Comparison of ENCODE assay signal across 26 mouse cellular contexts in the genomic region with DNA sequence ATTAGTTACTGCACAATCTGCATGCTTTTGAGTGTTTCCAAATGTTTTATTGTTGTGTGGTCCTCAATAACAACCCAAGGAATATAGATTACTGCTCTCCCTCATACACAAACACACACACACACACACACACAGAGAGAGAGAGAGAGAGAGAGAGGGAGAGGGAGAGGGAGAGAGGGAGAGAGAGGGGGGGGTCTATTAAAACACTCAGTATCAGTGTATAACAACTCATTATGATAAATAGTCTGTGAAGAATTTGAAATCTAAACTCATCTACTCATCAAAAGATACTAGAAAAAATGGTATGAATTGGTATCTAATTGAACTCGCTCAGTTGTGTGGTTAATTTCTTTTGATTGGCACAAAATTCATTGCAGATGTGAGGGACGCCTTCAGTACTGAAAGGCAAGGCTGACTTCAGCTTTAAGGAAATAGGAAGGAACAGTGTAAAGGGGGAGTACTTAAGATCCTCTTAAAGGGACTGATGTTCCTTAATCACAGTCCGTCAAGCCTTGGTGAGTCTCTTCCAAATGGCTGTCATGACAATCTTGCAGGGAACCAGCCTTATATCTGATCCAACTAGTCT.
DNase-seq lines count a peak whose midpoint lies in the region; ATAC-seq and TF ChIP-seq lines count a peak whose summit lies in the region.
"Had no signal": no experiment of that assay in that cellular context is flagged by ENCODE, and none has a peak within 500 bp of the region (broad histone marks: within the 10 kb centered on the region; RNA-seq: fewer than 3 reads in every experiment).

No protein-coding gene starts in this region.

- no peak overlapping the region for H3K4me2 ChIP-seq in embryonic facial prominence, embryonic 11.5 days (ENCODE audit: low read depth, low read length)
- no peak overlapping the region for H3K4me2 ChIP-seq in forebrain, embryonic 14.5 days (ENCODE audit: low read length)
- H3K4me2 ChIP-seq in forebrain, embryonic 11.5 days (ENCODE audit: low read depth, low read length, severe bottlenecking) = no peak overlapping the region
- H3K4me2 ChIP-seq in forebrain, postnatal 0 days (ENCODE audit: low read depth) = no peak overlapping the region
- H3K4me2 ChIP-seq: embryonic facial prominence, embryonic 13.5 days; embryonic facial prominence, embryonic 15.5 days had no signal

- no peaks in the 10 kb centered on the region for H3K27me3 ChIP-seq in embryonic facial prominence, embryonic 11.5 days (ENCODE audit: control insufficient read depth, insufficient read depth, low read length)
- no peaks in the 10 kb centered on the region for H3K27me3 ChIP-seq in embryonic facial prominence, embryonic 10.5 days (replicated peaks; ENCODE audit: low read depth, poor library complexity, severe bottlenecking)
- no peaks in the 10 kb centered on the region for H3K27me3 ChIP-seq in forebrain, embryonic 14.5 days (replicated peaks; ENCODE audit: control insufficient read depth, insufficient read depth, low read length)
- H3K27me3 ChIP-seq in forebrain, embryonic 11.5 days (ENCODE audit: control insufficient read depth, insufficient read depth, low read length) = no peaks in the 10 kb centered on the region
- H3K27me3 ChIP-seq in forebrain, postnatal 0 days (ENCODE audit: insufficient read depth, low read length) = no peaks in the 10 kb centered on the region
- H3K27me3 ChIP-seq: CH12.LX; embryonic facial prominence, embryonic 15.5 days; Patski had no signal

- no peak for ATAC-seq in embryonic facial prominence, embryonic 11.5 days (replicated peaks; ENCODE audit: insufficient number of reproducible peaks, low FRiP score, low TSS enrichment, low read depth)
- ATAC-seq in forebrain, embryonic 14.5 days = peak; percentile 65
- no peak for ATAC-seq in forebrain, embryonic 11.5 days (replicated peaks; ENCODE audit: low FRiP score)
- ATAC-seq in forebrain, postnatal 0 days = peak; percentile 82
- ATAC-seq: activated CD4-positive, CD25-positive, alpha-beta regulatory T cell, adult 4 months; CD4-positive, CD25-positive, alpha-beta regulatory T cell, adult 4 months; Patski had no signal

- H3K4me1 ChIP-seq in embryonic facial prominence, embryonic 11.5 days (ENCODE audit: control insufficient read depth, insufficient read depth, low read length) = no peaks in the 10 kb centered on the region
- peaks cover 8% of the 10 kb centered on the region; the same call in 1 of the 2 replicates for H3K4me1 ChIP-seq in embryonic facial prominence, embryonic 10.5 days
- H3K4me1 ChIP-seq in forebrain, embryonic 14.5 days (ENCODE audit: control insufficient read depth, insufficient read depth, low read length) = no peaks in the 10 kb centered on the region
- no peaks in the 10 kb centered on the region for H3K4me1 ChIP-seq in forebrain, embryonic 11.5 days (replicated peaks; ENCODE audit: control insufficient read depth, insufficient read depth, low read length)
- H3K4me1 ChIP-seq in forebrain, postnatal 0 days (ENCODE audit: insufficient read depth) = no peaks in the 10 kb centered on the region
- H3K4me1 ChIP-seq: embryonic facial prominence, embryonic 13.5 days; embryonic facial prominence, embryonic 15.5 days had no signal

- TF ChIP-seq POLR2A in brain, embryonic 14.5 days (IDR thresholded peaks at IDR 0.05; ENCODE audit: borderline replicate concordance, extremely low read depth, insufficient read depth, insufficient read length, poor library complexity, severe bottlenecking) = no peak

- peak; percentile 33 for DNase-seq in embryonic facial prominence, embryonic 11.5 days (ENCODE audit: low spot score)
- no peak for DNase-seq in embryonic facial prominence, embryonic 10.5 days (ENCODE audit: low spot score)
- peak; percentile 47 for DNase-seq in forebrain, embryonic 14.5 days (ENCODE audit: low spot score)
- DNase-seq in forebrain, embryonic 11.5 days (ENCODE audit: low spot score) = no peak
- peak; percentile 58 for DNase-seq in brain, embryonic 14.5 days (ENCODE audit: low read depth)
- DNase-seq in forebrain, postnatal 0 days = peak; percentile 7
- DNase-seq in layer of hippocampus, postnatal 10 days (ENCODE audit: low spot score in 2 of 2) = no peak
- DNase-seq: adrenal gland, adult 8-10 months; adrenal gland, postnatal 14 days; adrenal gland, postnatal 36 days; B cell, adult 2 months; cerebellum, adult 11 months; cerebellum, adult 18-20 months; cerebellum, adult 8-10 months; cerebellum, adult 9-11 months; cerebellum, postnatal 14 days; cerebellum, postnatal 36 days; embryo, embryonic 11 days had no signal

- 42% methylated on average over 3 of the region's 3 CpGs for WGBS in embryonic facial prominence, embryonic 11.5 days
- WGBS in embryonic facial prominence, embryonic 10.5 days = 49% methylated on average over 3 of the region's 3 CpGs
- WGBS in forebrain, embryonic 14.5 days = 72% methylated on average over 3 of the region's 3 CpGs
- 75% methylated on average over 3 of the region's 3 CpGs for WGBS in forebrain, embryonic 11.5 days
- WGBS in forebrain, postnatal 0 days = 74% methylated on average over 3 of the region's 3 CpGs

- no peaks in the 10 kb centered on the region for H3K9me3 ChIP-seq in embryonic facial prominence, embryonic 11.5 days (replicated peaks; ENCODE audit: control insufficient read depth, low read length)
- no peaks in the 10 kb centered on the region for H3K9me3 ChIP-seq in embryonic facial prominence, embryonic 10.5 days
- H3K9me3 ChIP-seq in forebrain, embryonic 14.5 days (replicated peaks; ENCODE audit: control insufficient read depth, low read length) = no peaks in the 10 kb centered on the region
- H3K9me3 ChIP-seq in forebrain, embryonic 11.5 days (ENCODE audit: control insufficient read depth, low read length) = no peaks in the 10 kb centered on the region
- no peaks in the 10 kb centered on the region for H3K9me3 ChIP-seq in forebrain, postnatal 0 days (ENCODE audit: low read length)
- H3K9me3 ChIP-seq: embryonic facial prominence, embryonic 13.5 days; embryonic facial prominence, embryonic 15.5 days; G1E had no signal

- H3K4me3 ChIP-seq in embryonic facial prominence, embryonic 11.5 days (ENCODE audit: low read depth, low read length) = no peak overlapping the region
- H3K4me3 ChIP-seq in embryonic facial prominence, embryonic 10.5 days = no peak overlapping the region
- H3K4me3 ChIP-seq in forebrain, embryonic 14.5 days (ENCODE audit: low read depth, low read length) = no peak overlapping the region
- H3K4me3 ChIP-seq in forebrain, embryonic 11.5 days (ENCODE audit: low read depth, low read length) = no peak overlapping the region
- H3K4me3 ChIP-seq in forebrain, postnatal 0 days (ENCODE audit: low read depth, low read length) = no peak overlapping the region
- H3K4me3 ChIP-seq: embryonic facial prominence, embryonic 13.5 days; embryonic facial prominence, embryonic 15.5 days; erythroblast, embryonic 14.5 days had no signal

- H3K9ac ChIP-seq in embryonic facial prominence, embryonic 11.5 days (replicated peaks; ENCODE audit: low read length) = no peak overlapping the region
- H3K9ac ChIP-seq in forebrain, embryonic 14.5 days (ENCODE audit: low read length) = no peak overlapping the region
- H3K9ac ChIP-seq in forebrain, embryonic 11.5 days (ENCODE audit: low read length) = no peak overlapping the region
- no peak overlapping the region for H3K9ac ChIP-seq in forebrain, postnatal 0 days
- H3K9ac ChIP-seq: embryonic facial prominence, embryonic 13.5 days; embryonic facial prominence, embryonic 15.5 days had no signal

- no peak for TF ChIP-seq CTCF in brain, embryonic 14.5 days (IDR thresholded peaks at IDR 0.05; ENCODE audit: borderline replicate concordance, extremely low read depth, insufficient read depth, insufficient read length)
- no peak for TF ChIP-seq CTCF in forebrain, postnatal 0 days (IDR thresholded peaks at IDR 0.05; ENCODE audit: low read depth)

- H3K36me3 ChIP-seq in embryonic facial prominence, embryonic 11.5 days (replicated peaks; ENCODE audit: control insufficient read depth, insufficient read depth, low read depth, low read length) = no peaks in the 10 kb centered on the region
- no peaks in the 10 kb centered on the region for H3K36me3 ChIP-seq in embryonic facial prominence, embryonic 10.5 days (replicated peaks)
- no peaks in the 10 kb centered on the region for H3K36me3 ChIP-seq in forebrain, embryonic 14.5 days (ENCODE audit: control insufficient read depth, insufficient read depth, low read length)
- no peaks in the 10 kb centered on the region for H3K36me3 ChIP-seq in forebrain, embryonic 11.5 days (ENCODE audit: control insufficient read depth, insufficient read depth, low read length)
- no peaks in the 10 kb centered on the region for H3K36me3 ChIP-seq in forebrain, postnatal 0 days (ENCODE audit: insufficient read depth)
- H3K36me3 ChIP-seq: embryonic facial prominence, embryonic 13.5 days; embryonic facial prominence, embryonic 15.5 days; G1E had no signal

- H3K27ac ChIP-seq in embryonic facial prominence, embryonic 11.5 days (replicated peaks; ENCODE audit: low read depth, low read length) = no peak overlapping the region
- no peak overlapping the region for H3K27ac ChIP-seq in embryonic facial prominence, embryonic 10.5 days (replicated peaks)
- no peak overlapping the region for H3K27ac ChIP-seq in forebrain, embryonic 14.5 days (ENCODE audit: low read depth, low read length)
- H3K27ac ChIP-seq in forebrain, embryonic 11.5 days (ENCODE audit: low read depth, low read length) = no peak overlapping the region
- no peak overlapping the region for H3K27ac ChIP-seq in forebrain, postnatal 0 days (ENCODE audit: low read depth, low read length)
- H3K27ac ChIP-seq: embryonic facial prominence, embryonic 13.5 days; embryonic facial prominence, embryonic 15.5 days had no signal

Comparison
In these comparisons a context has a peak if more than half of its experiments do, and no peak if none do; other contexts are left out.
1. ATAC-seq: peak in forebrain, embryonic 14.5 days (single experiment) and forebrain, postnatal 0 days (single experiment); none in embryonic facial prominence, embryonic 11.5 days (single experiment) and forebrain, embryonic 11.5 days (single experiment).
2. DNase-seq: peak in embryonic facial prominence, embryonic 11.5 days (single experiment), forebrain, embryonic 14.5 days (single experiment), brain, embryonic 14.5 days (single experiment) and forebrain, postnatal 0 days (single experiment); none in embryonic facial prominence, embryonic 10.5 days (single experiment), forebrain, embryonic 11.5 days (single experiment) and layer of hippocampus, postnatal 10 days (0 of 2).